Mouse (Mus musculus) ES-Bruce4 (cell line): ENCODE measurements around the gene Slc22a12.

Experiments used
- CTCF ChIP-seq: IDR thresholded peaks from one replicate; pipeline ENCODE4 v1.8.1; 2011; ENCODE audit warnings: low read depth, low read length
- POLR2A ChIP-seq: IDR thresholded peaks from one replicate; pipeline ENCODE4 v1.8.1; 2011; ENCODE audit warnings: low read length; ENCODE audit not compliant: insufficient read depth

- TF ChIP-seq POLR2A (no peak), CTCF (no peak)
These were observed 23.3 kb downstream of the Slc22a12 start for GRCm38 (mm10) chr19:6519483-6519882.
